Mouse (Mus musculus) thymus, adult 2 months (tissue): ENCODE measurements around the gene Tulp2.

Experiments
- CTCF ChIP-seq: fragments of 200-500 bp; IDR thresholded peaks from 2 replicates; pipeline ENCODE4 v1.5.1; 2012; ENCODE audit warnings: mild to moderate bottlenecking, control low read depth, low read length, moderate library complexity, borderline replicate concordance; ENCODE audit not compliant: control insufficient read depth, poor library complexity, insufficient read depth; ENCODE audit errors: extremely low read depth
- POLR2A ChIP-seq: fragments of 200-500 bp; IDR thresholded peaks from 2 replicates; pipeline ENCODE4 v1.6.1; 2012; ENCODE audit warnings: mild to moderate bottlenecking, low read length, control low read depth, moderate library complexity; ENCODE audit not compliant: control insufficient read depth, poor library complexity, insufficient read depth; ENCODE audit errors: extremely low read depth

DNA sequence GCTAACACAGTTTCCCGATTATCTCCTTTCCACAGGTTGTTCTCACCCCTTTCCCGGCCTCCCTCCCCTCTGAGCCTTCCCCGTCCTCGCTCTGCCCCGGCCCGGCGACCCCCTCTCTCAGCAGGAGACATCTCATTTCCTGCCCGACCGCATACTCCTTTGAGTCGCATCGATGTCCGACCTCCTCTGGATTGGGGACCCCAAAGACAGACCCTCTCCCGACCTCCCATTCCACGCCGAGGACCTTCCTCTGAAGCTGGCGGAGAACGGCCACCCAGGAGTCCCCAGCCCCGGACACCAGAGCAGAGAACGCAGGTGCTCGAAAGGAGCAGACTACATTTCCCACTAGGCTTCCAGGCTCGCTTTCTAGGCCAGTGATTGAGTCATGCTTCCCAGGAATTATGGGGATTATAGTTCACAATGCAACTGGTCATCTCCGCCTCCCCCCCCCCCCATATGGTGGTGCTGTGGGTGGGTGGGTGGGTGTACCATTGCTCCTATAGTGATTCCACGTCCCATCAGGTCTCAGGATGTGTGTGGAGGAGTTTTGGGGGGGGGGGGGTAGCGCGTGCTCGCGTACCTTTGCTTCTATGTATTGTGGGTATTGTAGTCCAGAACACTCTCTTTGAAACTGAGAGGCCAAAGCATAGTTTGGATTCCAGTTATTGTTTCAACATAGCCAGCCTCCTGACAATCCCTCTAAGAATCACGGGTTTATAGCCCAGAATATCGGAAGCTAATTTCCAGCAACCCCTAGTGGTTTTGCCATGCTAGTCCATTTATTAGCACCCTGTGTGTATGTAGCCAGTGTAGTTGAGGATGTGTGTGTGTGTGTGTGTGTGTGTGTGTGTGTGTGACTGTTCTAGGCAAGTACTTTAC, 56.7 kb downstream of the Tulp2 start:
- TF ChIP-seq CTCF (no peak), POLR2A (no peak)
